Comparison of ENCODE assay signal across 18 mouse cellular contexts in the genomic region with DNA sequence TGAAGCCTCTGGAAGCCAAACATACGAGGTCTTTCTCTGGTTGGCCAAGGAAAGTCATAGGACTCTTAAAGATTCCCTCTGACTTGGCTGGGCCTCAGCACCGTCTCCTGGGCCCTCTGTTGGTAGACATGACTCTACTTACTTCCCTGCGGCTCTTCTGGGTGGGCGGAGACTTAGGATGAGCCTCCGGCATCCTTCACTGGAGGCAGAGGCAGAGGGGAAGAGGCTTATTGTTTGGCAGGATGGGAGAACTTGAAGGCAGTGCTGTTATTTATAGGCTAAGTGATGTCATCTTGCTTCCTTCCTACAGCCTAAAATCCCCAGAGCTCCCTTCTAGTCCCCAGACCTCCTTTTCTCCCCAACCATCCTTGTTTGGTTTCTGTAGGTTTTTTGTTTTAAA. TPM values are rescaled to one million over a fixed set of nuclear protein-coding genes. Genes with fewer than 3 reads are reported as not detected.
DNase-seq lines count a peak whose midpoint lies in the region; ATAC-seq and TF ChIP-seq lines count a peak whose summit lies in the region.
"Had no signal": no experiment of that assay in that cellular context is flagged by ENCODE, and none has a peak within 500 bp of the region (broad histone marks: within the 10 kb centered on the region; RNA-seq: fewer than 3 reads in every experiment).

No protein-coding gene starts in this region.

- no peak for ATAC-seq in lung, embryonic 14.5 days (ENCODE audit: insufficient read depth)
- ATAC-seq in kidney, postnatal 0 days (replicated peaks; ENCODE audit: low FRiP score, low read depth) = no peak
- no peak for ATAC-seq in midbrain, embryonic 14.5 days (ENCODE audit: low FRiP score, low TSS enrichment)
- ATAC-seq: activated CD4-positive, CD25-positive, alpha-beta regulatory T cell, adult 4 months; forebrain, embryonic 13.5 days had no signal

- H3K9me3 ChIP-seq in lung, embryonic 14.5 days (ENCODE audit: low read depth, low read length) = no peaks in the 10 kb centered on the region
- H3K9me3 ChIP-seq in kidney, postnatal 0 days (replicated peaks; ENCODE audit: low read length) = no peaks in the 10 kb centered on the region
- H3K9me3 ChIP-seq in midbrain, embryonic 14.5 days (ENCODE audit: control insufficient read depth, low read length) = no peaks in the 10 kb centered on the region
- H3K9me3 ChIP-seq: forebrain, embryonic 13.5 days; G1E; liver, embryonic 13.5 days had no signal

- H3K9ac ChIP-seq in lung, embryonic 14.5 days = no peak overlapping the region
- H3K9ac ChIP-seq in kidney, postnatal 0 days (ENCODE audit: low read depth, low read length) = no peak overlapping the region
- H3K9ac ChIP-seq in midbrain, embryonic 14.5 days (replicated peaks; ENCODE audit: low read length) = no peak overlapping the region
- H3K9ac ChIP-seq: forebrain, embryonic 13.5 days; liver, embryonic 13.5 days had no signal

- DNase-seq in heart, adult 11 months = peak; percentile 97
- DNase-seq in heart, postnatal 36 days = no peak
- DNase-seq in lung, embryonic 14.5 days = peak; percentile 45
- no peak for DNase-seq in lung, adult 18-20 months
- peak; percentile 59 for DNase-seq in kidney, postnatal 0 days (ENCODE audit: low spot score)
- no peak for DNase-seq in layer of hippocampus, postnatal 25 days (ENCODE audit: extremely low spot score in 1 of 2, low spot score in 1 of 2)
- no peak for DNase-seq in frontal cortex, postnatal 10 days (ENCODE audit: low spot score in 2 of 2)
- DNase-seq in midbrain, embryonic 14.5 days = no peak
- DNase-seq: B cell, adult 2 months; cerebellum, postnatal 36 days; gastrocnemius, postnatal 10 days; liver, embryonic 13.5 days; right cerebral cortex, postnatal 14 days had no signal

- 59% methylated on average over 5 of the region's 5 CpGs for WGBS in lung, embryonic 14.5 days
- WGBS in kidney, postnatal 0 days = 39% methylated on average over 5 of the region's 5 CpGs
- 50% methylated on average over 5 of the region's 5 CpGs for WGBS in midbrain, embryonic 14.5 days

- intact Hi-C loops in heart, postnatal 36 days (cut with DNase I) = loop anchor here (2.0 to 5.0 kb wide), 3 partner anchors 40 to 116 kb away; partner anchors contain the start of gene N4bp1

- no peaks in the 10 kb centered on the region for H3K36me3 ChIP-seq in lung, embryonic 14.5 days (ENCODE audit: insufficient read depth)
- H3K36me3 ChIP-seq in kidney, postnatal 0 days (ENCODE audit: insufficient read depth, low read length) = no peaks in the 10 kb centered on the region
- no peaks in the 10 kb centered on the region for H3K36me3 ChIP-seq in midbrain, embryonic 14.5 days (ENCODE audit: control insufficient read depth, insufficient read depth, low read length)
- H3K36me3 ChIP-seq: G1E; liver, embryonic 13.5 days had no signal

- no peaks in the 10 kb centered on the region for H3K27me3 ChIP-seq in lung, embryonic 14.5 days (ENCODE audit: insufficient read depth, low read length)
- H3K27me3 ChIP-seq in kidney, postnatal 0 days (ENCODE audit: insufficient read depth, low read length) = no peaks in the 10 kb centered on the region
- no peaks in the 10 kb centered on the region for H3K27me3 ChIP-seq in midbrain, embryonic 14.5 days (ENCODE audit: control insufficient read depth, insufficient read depth, low read length)
- H3K27me3 ChIP-seq: forebrain, embryonic 13.5 days; liver, embryonic 13.5 days had no signal

- no peak for TF ChIP-seq CTCF in lung, embryonic 14.5 days (IDR thresholded peaks at IDR 0.05; ENCODE audit: low read depth)
- no peak for TF ChIP-seq CTCF in kidney, postnatal 0 days (IDR thresholded peaks at IDR 0.05; ENCODE audit: low read depth)

- H3K4me3 ChIP-seq in lung, embryonic 14.5 days (ENCODE audit: low read depth, low read length) = no peak overlapping the region
- no peak overlapping the region for H3K4me3 ChIP-seq in kidney, postnatal 0 days (replicated peaks; ENCODE audit: low read depth, low read length)
- no peak overlapping the region for H3K4me3 ChIP-seq in midbrain, embryonic 14.5 days (replicated peaks; ENCODE audit: low read depth, low read length)
- H3K4me3 ChIP-seq: forebrain, embryonic 13.5 days; layer of hippocampus, adult 2 months; liver, embryonic 13.5 days; myocyte had no signal

- H3K4me1 ChIP-seq in lung, embryonic 14.5 days (ENCODE audit: insufficient read depth) = peaks cover 9% of the 10 kb centered on the region
- H3K4me1 ChIP-seq in kidney, postnatal 0 days (replicated peaks; ENCODE audit: insufficient read depth, low read length) = 0 out of 2 replicates have a peak, but pooled peaks cover 4% of the 10 kb centered on the region
- no peaks in the 10 kb centered on the region for H3K4me1 ChIP-seq in midbrain, embryonic 14.5 days (ENCODE audit: control insufficient read depth, insufficient read depth, low read length)
- H3K4me1 ChIP-seq: forebrain, embryonic 13.5 days had no signal

- no peak overlapping the region for H3K4me2 ChIP-seq in lung, embryonic 14.5 days
- H3K4me2 ChIP-seq in kidney, postnatal 0 days (ENCODE audit: low read length) = no peak overlapping the region
- H3K4me2 ChIP-seq in midbrain, embryonic 14.5 days (ENCODE audit: low read length) = no peak overlapping the region
- H3K4me2 ChIP-seq: forebrain, embryonic 13.5 days; liver, embryonic 13.5 days had no signal

- no peak overlapping the region for H3K27ac ChIP-seq in lung, embryonic 14.5 days (ENCODE audit: low read depth)
- H3K27ac ChIP-seq in kidney, postnatal 0 days = peak overlapping the region; percentile 47; the same call in 1 of the 2 replicates
- no peak overlapping the region for H3K27ac ChIP-seq in midbrain, embryonic 14.5 days (replicated peaks; ENCODE audit: low read depth, low read length)
- H3K27ac ChIP-seq: forebrain, embryonic 13.5 days; liver, embryonic 13.5 days had no signal

RNA-seq across cellular contexts. Expression of gene Siah1a, which starts 40.8 kb away (rescaled TPM):
- 10 to 100 TPM; 16.1 to 17.7 TPM for total RNA-seq in heart, postnatal 36 days (2021)
- polyA plus RNA-seq in lung, embryonic 14.5 days (2014; fragmentation: Nextera tagmentation; extraction: Ambion mirVana) = 50.8 and 51.6 TPM in 2 replicates
- 48.0 and 50.1 TPM in 2 replicates for polyA plus RNA-seq in kidney, postnatal 0 days (2015; fragmentation: Nextera tagmentation; extraction: Ambion mirVana)
- total RNA-seq in layer of hippocampus, postnatal 25 days (2021) = 10 to 100 TPM; 31.5 to 35.7 TPM
- 105 and 107 TPM in 2 replicates for polyA plus RNA-seq in midbrain, embryonic 14.5 days (2014; fragmentation: Nextera tagmentation; extraction: Ambion mirVana)

RNA-seq across cellular contexts. Expression of gene Gm10638, which starts 41.0 kb away (rescaled TPM):
- total RNA-seq in heart, postnatal 36 days (2021) = 1 to 10 TPM; 3.5 to 3.8 TPM
- 4.1 and 6.2 TPM in 2 replicates for polyA plus RNA-seq in lung, embryonic 14.5 days (2014; fragmentation: Nextera tagmentation; extraction: Ambion mirVana)
- 6.5 and 6.9 TPM in 2 replicates for polyA plus RNA-seq in kidney, postnatal 0 days (2015; fragmentation: Nextera tagmentation; extraction: Ambion mirVana)
- total RNA-seq in layer of hippocampus, postnatal 25 days (2021) = 1 to 10 TPM; 2.8 to 3.1 TPM
- polyA plus RNA-seq in midbrain, embryonic 14.5 days (2014; fragmentation: Nextera tagmentation; extraction: Ambion mirVana) = 5.7 and 7.0 TPM in 2 replicates
- polyA plus RNA-seq: activated CD4-positive, CD25-positive, alpha-beta regulatory T cell, adult 4 months had no signal

Comparison
In these comparisons a context has a peak if more than half of its experiments do, and no peak if none do; other contexts are left out.
1. DNase-seq: peak in heart, adult 11 months (single experiment), lung, embryonic 14.5 days (single experiment) and kidney, postnatal 0 days (single experiment); none in heart, postnatal 36 days (0 of 2), lung, adult 18-20 months (0 of 2), layer of hippocampus, postnatal 25 days (0 of 2), frontal cortex, postnatal 10 days (0 of 2) and midbrain, embryonic 14.5 days (single experiment).